Mouse (Mus musculus): ENCODE measurements at regions not wholly inside any gene's neighbourhood (a gene's known extent, or its start where the extent isn't known, plus 50 kb on each side); places are given as distances from the start of the nearest gene placed in this dataset.

DNA sequence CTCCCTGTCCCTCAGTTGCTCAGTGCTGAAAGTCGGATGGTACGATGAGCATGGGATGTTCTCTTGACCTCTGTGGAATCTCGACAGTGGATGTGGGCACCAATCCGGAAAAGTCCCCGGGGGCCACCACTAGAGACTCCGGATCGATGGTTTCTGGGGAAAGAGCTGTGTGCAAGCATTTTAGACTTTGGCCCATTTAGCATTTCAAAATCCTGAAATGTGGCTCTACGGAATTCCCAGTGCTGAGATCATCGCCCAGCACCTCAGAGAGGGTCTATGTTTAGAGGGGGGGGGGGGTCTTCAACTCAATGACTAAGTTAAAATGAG lies 68.6 kb downstream of the Tomm20 start:
- peak; percentile 34 for DNase-seq
- peaks cover 31% of the 10 kb centered on the region for H3K4me1 ChIP-seq (ENCODE audit: control insufficient read depth, insufficient read depth, low read length)
- no peak overlapping the region for H3K4me3 ChIP-seq (ENCODE audit: insufficient read depth, low read depth, low read length)
- H3K36me3 ChIP-seq (ENCODE audit: control insufficient read depth, insufficient read depth, low read length) = no peaks in the 10 kb centered on the region
- WGBS = 49% methylated on average over 9 of the region's 9 CpGs
- TF ChIP-seq CTCF (conservative IDR thresholded peaks at IDR 0.05; ENCODE audit: insufficient read depth, insufficient read length, low read depth, low read length) (no peak), POLR2A (IDR thresholded peaks at IDR 0.05; ENCODE audit: low read depth, low read length) (no peak)
- H3K27me3 ChIP-seq (replicated peaks; ENCODE audit: control insufficient read depth, insufficient read depth, low read length) = no peaks in the 10 kb centered on the region
- peak overlapping the region; percentile 85 for H3K27ac ChIP-seq (ENCODE audit: insufficient read depth, low read depth, low read length)

DNA sequence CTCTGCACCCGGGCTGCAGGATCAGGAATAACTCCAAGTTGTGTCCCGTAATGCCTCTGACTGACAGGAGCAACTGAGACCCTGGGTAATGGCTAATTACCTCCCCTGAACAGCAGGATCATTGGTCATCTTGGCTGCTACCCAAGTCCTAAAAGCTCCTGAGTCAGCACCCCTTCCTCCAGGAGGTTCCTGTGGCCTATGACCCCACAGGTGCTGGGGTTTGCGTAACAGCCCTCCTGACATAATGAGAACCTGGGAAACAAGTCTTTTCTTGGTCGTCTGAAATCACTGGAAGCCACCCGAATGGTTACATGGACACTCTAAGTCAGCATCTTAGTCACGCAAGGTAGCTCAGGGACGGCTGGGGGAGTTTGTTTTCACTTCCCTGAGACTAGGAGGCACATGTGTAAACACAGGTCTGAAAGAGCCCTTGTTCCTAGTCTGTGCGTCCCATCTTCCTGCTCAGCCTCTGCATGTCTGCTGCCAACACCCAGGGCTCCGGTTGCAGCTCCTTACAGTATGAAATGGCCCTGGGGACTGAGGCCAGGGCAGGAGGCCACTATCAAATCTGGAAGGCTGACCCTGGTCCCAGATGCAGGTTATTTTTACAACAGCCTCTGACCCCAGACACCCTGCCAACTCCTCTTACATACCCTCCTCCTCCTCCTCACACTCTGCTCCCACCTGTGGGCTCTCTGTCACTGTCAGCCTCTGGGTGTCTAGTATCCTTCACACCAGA lies 69.2 kb downstream of the Tomm20 start:
- TF ChIP-seq POLR2A (IDR thresholded peaks at IDR 0.05; ENCODE audit: low read depth, low read length) = no peak
- no peak for TF ChIP-seq CTCF (conservative IDR thresholded peaks at IDR 0.05; ENCODE audit: insufficient read depth, insufficient read length, low read depth, low read length)
- Histone ChIP-seq H3K36me3 (ENCODE audit: control insufficient read depth, insufficient read depth, low read length) (no peaks in the 10 kb centered on the region), H3K27ac (ENCODE audit: insufficient read depth, low read depth, low read length) (peak overlapping the region; percentile 92), H3K4me3 (ENCODE audit: insufficient read depth, low read depth, low read length) (no peak overlapping the region), H3K27me3 (replicated peaks; ENCODE audit: control insufficient read depth, insufficient read depth, low read length) (no peaks in the 10 kb centered on the region), H3K4me1 (ENCODE audit: control insufficient read depth, insufficient read depth, low read length) (peaks cover 31% of the 10 kb centered on the region)
- peak; percentile 93 for DNase-seq
- WGBS = 41% methylated on average over 9 of the region's 9 CpGs

DNA sequence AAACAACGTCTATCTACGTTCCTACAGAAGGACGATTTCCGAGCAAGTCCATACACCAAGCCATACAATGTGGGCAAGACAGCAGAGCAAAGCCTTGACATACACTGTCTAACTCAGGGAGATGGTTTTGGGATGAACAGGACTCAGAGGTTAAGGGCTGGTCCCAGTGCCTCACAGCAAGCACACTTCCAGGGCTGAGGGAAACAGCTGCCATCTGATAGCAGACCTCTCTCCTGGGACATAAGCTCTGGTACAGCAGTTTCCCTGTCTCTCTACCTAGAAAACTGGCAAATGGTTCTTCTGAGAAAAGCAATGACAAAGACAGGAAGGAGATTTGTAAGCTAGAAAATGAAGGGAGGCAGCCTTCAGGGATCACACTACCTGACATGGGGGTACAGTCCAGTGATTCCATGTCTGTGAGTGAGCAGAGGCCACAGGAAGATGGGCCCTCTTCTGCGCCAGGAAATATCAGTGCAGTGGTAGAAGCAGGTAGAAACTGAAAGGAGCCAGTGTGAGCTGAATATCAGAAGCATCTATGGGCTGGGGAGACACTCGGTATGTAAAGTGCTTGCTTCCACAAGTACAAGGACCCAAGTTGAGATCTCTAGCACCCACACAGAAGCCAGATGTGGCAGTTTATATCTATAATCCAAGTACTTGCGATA lies 70.0 kb downstream of the Tomm20 start:
- DNase-seq = peak; percentile 50
- H3K27ac ChIP-seq (ENCODE audit: insufficient read depth, low read depth, low read length) = peak overlapping the region; percentile 92
- no peak overlapping the region for H3K4me3 ChIP-seq (ENCODE audit: insufficient read depth, low read depth, low read length)
- H3K27me3 ChIP-seq (replicated peaks; ENCODE audit: control insufficient read depth, insufficient read depth, low read length) = no peaks in the 10 kb centered on the region
- 76% methylated on average over 7 of the region's 7 CpGs for WGBS
- no peak for TF ChIP-seq POLR2A (IDR thresholded peaks at IDR 0.05; ENCODE audit: low read depth, low read length)
- TF ChIP-seq CTCF (conservative IDR thresholded peaks at IDR 0.05; ENCODE audit: insufficient read depth, insufficient read length, low read depth, low read length) = no peak
- H3K4me1 ChIP-seq (ENCODE audit: control insufficient read depth, insufficient read depth, low read length) = peaks cover 31% of the 10 kb centered on the region
- no peaks in the 10 kb centered on the region for H3K36me3 ChIP-seq (ENCODE audit: control insufficient read depth, insufficient read depth, low read length)

DNA sequence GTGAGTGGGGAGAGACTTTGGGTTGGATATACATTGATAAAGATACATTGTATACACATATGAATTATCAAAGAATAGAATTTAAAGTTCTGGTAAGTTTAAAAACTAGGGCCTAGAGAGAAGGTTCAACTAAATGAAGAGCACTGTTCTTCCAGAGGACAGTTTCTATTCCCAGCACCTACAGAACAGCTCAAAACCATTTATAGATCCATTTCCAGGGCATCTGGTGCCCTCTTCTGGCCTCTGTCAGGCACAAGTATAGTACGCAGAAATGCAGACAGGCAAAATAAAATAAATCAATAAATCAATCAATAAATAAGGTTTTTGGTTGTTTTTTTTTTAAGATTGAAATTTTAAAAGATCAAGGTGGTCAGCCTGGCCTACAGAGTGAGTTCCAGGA lies 70.8 kb downstream of the Tomm20 start:
- H3K4me3 ChIP-seq (ENCODE audit: insufficient read depth, low read depth, low read length) = no peak overlapping the region
- 93% methylated on average over 1 of the region's 1 CpGs for WGBS
- peaks cover 31% of the 10 kb centered on the region for H3K4me1 ChIP-seq (ENCODE audit: control insufficient read depth, insufficient read depth, low read length)
- no peak for DNase-seq
- no peaks in the 10 kb centered on the region for H3K36me3 ChIP-seq (ENCODE audit: control insufficient read depth, insufficient read depth, low read length)
- TF ChIP-seq POLR2A (IDR thresholded peaks at IDR 0.05; ENCODE audit: low read depth, low read length) = no peak
- peak; percentile 36; the same call in 1 of the 2 replicates for TF ChIP-seq CTCF (conservative IDR thresholded peaks at IDR 0.05; ENCODE audit: insufficient read depth, insufficient read length, low read depth, low read length)
- H3K27me3 ChIP-seq (replicated peaks; ENCODE audit: control insufficient read depth, insufficient read depth, low read length) = no peaks in the 10 kb centered on the region
- no peak overlapping the region for H3K27ac ChIP-seq (ENCODE audit: insufficient read depth, low read depth, low read length)

DNA sequence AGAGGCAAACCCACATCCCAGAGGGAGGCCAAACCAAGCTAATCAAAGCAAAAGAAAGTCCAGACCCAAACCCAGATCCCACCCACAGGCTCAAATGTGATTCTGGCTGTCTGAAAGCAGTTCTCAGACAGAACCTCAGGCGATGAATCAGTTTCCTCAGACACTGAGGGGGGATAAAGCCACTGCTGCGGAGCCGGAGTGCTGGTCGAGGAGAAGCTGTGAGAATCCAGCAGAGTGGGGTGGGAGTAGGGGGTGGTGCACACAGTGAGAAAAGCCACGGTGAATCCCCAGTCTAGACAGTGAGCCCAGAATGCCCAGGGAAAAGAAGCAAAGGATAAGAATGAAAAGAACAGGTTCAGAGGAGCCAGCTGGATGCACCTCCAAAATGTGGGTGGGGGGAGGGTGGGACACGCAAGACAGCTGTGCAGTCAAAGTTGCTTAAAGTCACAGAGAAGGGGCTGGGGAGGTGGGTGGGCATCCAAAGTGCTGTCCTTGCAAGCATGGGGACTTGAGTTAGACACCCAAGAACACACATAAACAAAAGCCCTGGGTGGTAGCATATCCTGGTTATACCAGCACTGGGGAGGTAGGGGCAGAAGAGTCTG lies 71.4 kb downstream of the Tomm20 start:
- 91% methylated on average over 6 of the region's 6 CpGs for WGBS

DNA sequence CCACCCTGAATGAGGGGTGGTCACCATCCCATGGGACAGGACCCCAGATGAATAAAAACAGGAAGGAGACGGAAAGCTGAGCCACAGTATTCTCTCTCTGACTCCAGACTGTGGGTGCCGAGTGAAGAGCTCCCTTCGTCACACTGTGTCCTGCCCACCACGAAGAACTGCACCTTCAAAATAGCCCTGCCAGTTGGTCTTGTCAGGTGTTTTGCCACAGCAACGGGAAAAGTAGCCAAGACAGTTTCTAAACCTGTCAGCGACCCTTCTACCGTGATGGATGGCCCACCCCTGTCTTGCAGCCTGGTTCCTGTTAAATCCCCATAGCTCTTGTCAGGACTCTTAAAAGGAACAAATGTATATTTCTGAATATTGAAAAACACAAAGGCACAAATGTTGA lies 72.3 kb downstream of the Tomm20 start:
- no peaks in the 10 kb centered on the region for H3K27me3 ChIP-seq (replicated peaks; ENCODE audit: control insufficient read depth, insufficient read depth, low read length)
- no peak for DNase-seq
- WGBS = 78% methylated on average over 7 of the region's 7 CpGs
- peak overlapping the region; percentile 64; the same call in 1 of the 2 replicates for H3K27ac ChIP-seq (ENCODE audit: insufficient read depth, low read depth, low read length)
- no peak overlapping the region for H3K4me3 ChIP-seq (ENCODE audit: insufficient read depth, low read depth, low read length)
- TF ChIP-seq POLR2A (IDR thresholded peaks at IDR 0.05; ENCODE audit: low read depth, low read length) (no peak), CTCF (conservative IDR thresholded peaks at IDR 0.05; ENCODE audit: insufficient read depth, insufficient read length, low read depth, low read length) (no peak)
- H3K4me1 ChIP-seq (ENCODE audit: control insufficient read depth, insufficient read depth, low read length) = peaks cover 31% of the 10 kb centered on the region
- no peaks in the 10 kb centered on the region for H3K36me3 ChIP-seq (ENCODE audit: control insufficient read depth, insufficient read depth, low read length)

More for the DNA sequence above, 71.4 kb downstream of the Tomm20 start:
- no peak for DNase-seq
- no peaks in the 10 kb centered on the region for H3K36me3 ChIP-seq (ENCODE audit: control insufficient read depth, insufficient read depth, low read length)
- no peak overlapping the region for H3K4me3 ChIP-seq (ENCODE audit: insufficient read depth, low read depth, low read length)
- H3K27me3 ChIP-seq (replicated peaks; ENCODE audit: control insufficient read depth, insufficient read depth, low read length) = no peaks in the 10 kb centered on the region
- peaks cover 31% of the 10 kb centered on the region for H3K4me1 ChIP-seq (ENCODE audit: control insufficient read depth, insufficient read depth, low read length)
- peak overlapping the region; percentile 65 for H3K27ac ChIP-seq (ENCODE audit: insufficient read depth, low read depth, low read length)
- TF ChIP-seq POLR2A (IDR thresholded peaks at IDR 0.05; ENCODE audit: low read depth, low read length) (no peak), CTCF (conservative IDR thresholded peaks at IDR 0.05; ENCODE audit: insufficient read depth, insufficient read length, low read depth, low read length) (no peak)

DNA sequence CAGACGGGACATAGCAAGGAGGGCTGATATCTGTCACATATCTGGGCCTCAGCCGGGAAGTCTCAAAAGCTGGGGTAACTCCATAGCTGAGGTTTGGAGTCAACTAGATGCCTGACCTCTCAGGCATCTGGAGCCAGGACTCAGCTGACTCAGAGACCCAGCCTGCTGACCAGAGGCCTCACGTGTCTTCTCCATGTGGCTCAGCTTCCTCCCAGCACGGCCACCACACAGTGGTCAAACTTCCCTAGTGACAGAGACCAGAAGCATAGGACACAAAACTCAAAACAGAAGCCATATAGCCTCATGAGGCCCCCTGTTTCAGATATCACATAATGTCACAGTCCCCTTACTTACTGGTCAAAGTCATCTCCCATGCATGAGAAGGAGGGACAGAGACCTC lies 73.1 kb downstream of the Tomm20 start:
- no peak for TF ChIP-seq POLR2A (IDR thresholded peaks at IDR 0.05; ENCODE audit: low read depth, low read length)
- TF ChIP-seq CTCF (conservative IDR thresholded peaks at IDR 0.05; ENCODE audit: insufficient read depth, insufficient read length, low read depth, low read length) = no peak
- no peak overlapping the region for H3K4me3 ChIP-seq (ENCODE audit: insufficient read depth, low read depth, low read length)

More for the DNA sequence above, 73.1 kb downstream of the Tomm20 start:
- Histone ChIP-seq H3K4me1 (ENCODE audit: control insufficient read depth, insufficient read depth, low read length) (peaks cover 31% of the 10 kb centered on the region), H3K27me3 (replicated peaks; ENCODE audit: control insufficient read depth, insufficient read depth, low read length) (no peaks in the 10 kb centered on the region), H3K27ac (ENCODE audit: insufficient read depth, low read depth, low read length) (peak overlapping the region; percentile 70), H3K36me3 (ENCODE audit: control insufficient read depth, insufficient read depth, low read length) (no peaks in the 10 kb centered on the region)
- peak; percentile 81 for DNase-seq
- 57% methylated on average over 4 of the region's 4 CpGs for WGBS

Data from kidney, adult 2 months (tissue).